Mouse (Mus musculus) liver, postnatal 0 days (tissue): ENCODE data around the gene Trpv6. TPM values are rescaled to one million over a fixed set of nuclear protein-coding genes. Genes with fewer than 3 reads are reported as not detected.

Experiments
- ATAC-seq: fragments of 200-750 bp; cut with Nextera tagmentation; 2 replicates; pipeline ENCODE4 v1.8.0; 2017; ENCODE audit warnings: mild to moderate bottlenecking, moderate library complexity
- DNase-seq: peaks from one replicate; pipeline ENCODE4 v3.0.0-alpha.2; 2016
- H3K27ac ChIP-seq: fragments of 300-500 bp; sonication (generic); 2 replicates; pipeline ENCODE4 v1.5.1; 2014; ENCODE audit warnings: antibody characterized with exemption, moderate library complexity, mild to moderate bottlenecking, low read depth
- H3K27me3 ChIP-seq: fragments of 300-500 bp; sonication (generic); 2 replicates; pipeline ENCODE4 v1.6.1; 2014; ENCODE audit warnings: low read length, control low read depth, mixed read lengths; ENCODE audit not compliant: insufficient read depth
- H3K36me3 ChIP-seq: fragments of 300-500 bp; sonication (generic); replicated peaks from 2 replicates; pipeline ENCODE4 v1.6.1; 2014; ENCODE audit warnings: mild to moderate bottlenecking, control low read depth, low read length, moderate library complexity, mixed read lengths; ENCODE audit not compliant: insufficient read depth
- H3K4me1 ChIP-seq: fragments of 300-500 bp; sonication (generic); 2 replicates; pipeline ENCODE4 v1.6.1; 2014; ENCODE audit warnings: antibody characterized with exemption, mild to moderate bottlenecking, control low read depth; ENCODE audit not compliant: insufficient read depth
- H3K4me2 ChIP-seq: fragments of 300-500 bp; sonication (generic); 2 replicates; pipeline ENCODE4 v1.6.1; 2014; ENCODE audit warnings: low read depth, mild to moderate bottlenecking, low read length, moderate library complexity, mixed read lengths
- H3K4me3 ChIP-seq: fragments of 300-500 bp; sonication (generic); 2 replicates; pipeline ENCODE4 v1.5.1; 2014; ENCODE audit warnings: low read depth, low read length
- H3K9ac ChIP-seq: fragments of 300-500 bp; sonication (generic); replicated peaks from 2 replicates; pipeline ENCODE4 v1.6.1; 2014; ENCODE audit warnings: mild to moderate bottlenecking, moderate library complexity
- H3K9me3 ChIP-seq: fragments of 300-500 bp; sonication (generic); 2 replicates; pipeline ENCODE4 v1.6.1; 2016; ENCODE audit warnings: mild to moderate bottlenecking, control low read depth, low read length, mixed read lengths
- CTCF ChIP-seq: sonication (generic); IDR thresholded peaks from 2 replicates; pipeline ENCODE4 v1.5.1; 2016; ENCODE audit warnings: antibody characterized with exemption, low read depth
- EP300 ChIP-seq: IDR thresholded peaks from 2 replicates; pipeline ENCODE4 v1.6.1; 2016; ENCODE audit warnings: antibody characterized with exemption, low read depth, mild to moderate bottlenecking
- WGBS: fragments of 180-500 bp; shearing (Covaris S2); extraction: QIAGEN DNeasy Blood & Tissue Kit; methylation state at CpG from one replicate; pipeline ENCODE4 v1.1.7; 2014; ENCODE audit not compliant: insufficient replicate concordance; 5-methylcytosine and 5-hydroxymethylcytosine counted together
- polyA plus RNA-seq: library from polyadenylated mRNA; unstranded; fragments of >200 nt; fragmentation: Nextera tagmentation; extraction: Ambion mirVana; gene quantifications from 2 replicates; pipeline ENCODE4 v1.2.1, GENCODE M21; 2015

Trpv6 gene
- polyA plus RNA-seq, 1 experiment from 2014 or later: not detected

DNA sequence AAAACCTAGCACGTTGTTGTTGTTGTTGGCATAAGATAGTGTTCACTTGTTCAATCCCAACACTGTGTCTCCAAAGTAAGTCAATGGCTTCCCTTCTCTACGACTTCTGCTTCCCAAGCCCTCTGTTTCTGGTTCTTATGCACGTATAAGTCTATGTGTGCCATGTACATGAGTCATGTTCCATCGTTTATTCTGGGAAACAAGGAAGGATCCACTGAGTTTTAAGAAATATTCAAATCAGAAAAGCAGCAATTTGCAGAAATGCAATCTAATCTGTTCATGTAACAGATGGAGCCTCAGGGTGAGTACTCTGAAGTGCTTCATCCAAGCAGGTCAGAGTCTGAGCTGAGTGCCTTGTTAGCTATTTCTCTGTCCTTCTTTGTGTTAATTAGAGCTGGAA is 4.7 kb downstream of the Trpv6 start:
- DNase-seq (no peak), ATAC-seq (no peak)
- H3K4me1 ChIP-seq: no peaks in the 10 kb centered on the region
- no peaks in the 10 kb centered on the region for H3K27me3 ChIP-seq
- 76% methylated on average over 4 of the region's 4 CpGs for WGBS
- no peaks in the 10 kb centered on the region for H3K9me3 ChIP-seq
- no peak overlapping the region for H3K4me2 ChIP-seq
- H3K36me3 ChIP-seq: no peaks in the 10 kb centered on the region
- no peak overlapping the region for H3K9ac ChIP-seq
- no peak overlapping the region for H3K4me3 ChIP-seq
- TF ChIP-seq EP300 (no peak), CTCF (no peak)
- H3K27ac ChIP-seq: no peak overlapping the region

GRCm38 (mm10) chr6:41630791-41631190 is 5.4 kb downstream of the Trpv6 start:
- Histone ChIP-seq H3K9ac (no peak overlapping the region), H3K36me3 (no peaks in the 10 kb centered on the region), H3K4me1 (no peaks in the 10 kb centered on the region), H3K4me3 (no peak overlapping the region), H3K9me3 (no peaks in the 10 kb centered on the region), H3K27ac (no peak overlapping the region), H3K4me2 (no peak overlapping the region), H3K27me3 (no peaks in the 10 kb centered on the region)
- peak; percentile 49 for TF ChIP-seq CTCF
- TF ChIP-seq EP300: no peak
- ATAC-seq (no peak), DNase-seq (no peak)
- WGBS: 56% methylated on average over 2 of the region's 2 CpGs

GRCm38 (mm10) chr6:41628180-41628579 is 8.0 kb downstream of the Trpv6 start:
- Histone ChIP-seq H3K27me3 (no peaks in the 10 kb centered on the region), H3K27ac (no peak overlapping the region), H3K4me3 (no peak overlapping the region), H3K36me3 (no peaks in the 10 kb centered on the region), H3K4me2 (no peak overlapping the region), H3K9me3 (no peaks in the 10 kb centered on the region), H3K4me1 (no peaks in the 10 kb centered on the region), H3K9ac (no peak overlapping the region)
- ATAC-seq: no peak
- 36% methylated on average over 1 of the region's 1 CpGs for WGBS
- no peak for TF ChIP-seq EP300
- no peak for TF ChIP-seq CTCF
- no peak for DNase-seq

GRCm38 (mm10) chr6:41622661-41623060 is 13.5 kb downstream of the Trpv6 start:
- WGBS: 66% methylated on average over 9 of the region's 9 CpGs
- no peak for ATAC-seq
- TF ChIP-seq EP300 (no peak), CTCF (peak; percentile 80)
- Histone ChIP-seq H3K4me2 (no peak overlapping the region), H3K9me3 (no peaks in the 10 kb centered on the region), H3K27ac (no peak overlapping the region), H3K4me1 (no peaks in the 10 kb centered on the region), H3K36me3 (no peaks in the 10 kb centered on the region), H3K27me3 (no peaks in the 10 kb centered on the region), H3K4me3 (no peak overlapping the region), H3K9ac (no peak overlapping the region)
- DNase-seq: peak; percentile 38

- Histone ChIP-seq H3K4me1 (no peaks in the 10 kb centered on the region), H3K4me2 (no peak overlapping the region), H3K9me3 (no peaks in the 10 kb centered on the region), H3K36me3 (no peaks in the 10 kb centered on the region), H3K9ac (no peak overlapping the region), H3K27me3 (no peaks in the 10 kb centered on the region), H3K4me3 (no peak overlapping the region), H3K27ac (no peak overlapping the region)
- TF ChIP-seq CTCF: no peak
- TF ChIP-seq EP300: no peak
- DNase-seq (no peak), ATAC-seq (no peak)
- 74% methylated on average over 12 of the region's 12 CpGs for whole genome bisulfite sequencing
These were observed 14.8 kb downstream of the Trpv6 start for GRCm38 (mm10) chr6:41621241-41621990.

DNA sequence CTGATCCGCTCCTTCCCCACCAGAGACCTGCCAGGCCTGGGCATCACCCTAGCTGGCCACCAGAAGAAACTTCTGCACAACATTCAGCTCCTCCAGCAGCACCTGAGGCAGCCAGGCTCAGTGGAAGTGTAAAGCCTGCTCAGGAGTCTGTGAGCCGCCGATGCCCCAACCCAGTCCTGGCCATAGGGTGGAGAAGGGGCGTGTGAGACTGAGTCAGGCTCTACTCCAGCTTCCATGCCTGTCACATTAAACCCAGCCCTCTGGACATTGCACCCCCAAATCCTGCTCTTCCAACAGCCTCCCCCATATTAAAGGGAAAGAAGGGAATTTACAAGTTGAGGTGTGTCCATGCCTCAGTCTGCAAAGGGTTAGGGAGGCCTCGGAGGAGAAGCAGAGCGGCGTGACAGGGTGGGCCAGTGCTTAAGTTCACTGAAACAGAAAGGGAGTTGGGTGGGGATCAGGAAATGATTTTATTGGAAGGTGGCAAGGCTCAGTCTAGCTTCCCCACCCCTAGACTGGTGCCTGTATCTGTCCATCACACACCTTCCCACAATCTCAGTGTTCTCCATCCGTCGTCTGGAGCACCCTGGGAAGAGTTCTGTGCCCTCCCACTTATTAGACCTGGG is 15.9 kb downstream of the Trpv6 start:
- Histone ChIP-seq H3K9me3 (no peaks in the 10 kb centered on the region), H3K36me3 (no peaks in the 10 kb centered on the region), H3K4me1 (no peaks in the 10 kb centered on the region), H3K27me3 (no peaks in the 10 kb centered on the region), H3K27ac (no peak overlapping the region), H3K4me3 (no peak overlapping the region), H3K4me2 (no peak overlapping the region), H3K9ac (no peak overlapping the region)
- DNase-seq (no peak), ATAC-seq (no peak)
- TF ChIP-seq CTCF (no peak), EP300 (no peak)
- 85% methylated on average over 9 of the region's 9 CpGs for WGBS
